Mouse (Mus musculus) embryonic facial prominence, embryonic 15.5 days (tissue): ENCODE measurements around the gene Kif3b. TPM values are rescaled to one million over a fixed set of nuclear protein-coding genes. Genes with fewer than 3 reads are reported as not detected.

Experiments
- ATAC-seq: fragments of 200-750 bp; cut with Nextera tagmentation; 2 replicates; pipeline ENCODE4 v1.8.0; 2017; ENCODE audit warnings: low read depth, moderate TSS enrichment; ENCODE audit not compliant: insufficient number of reproducible peaks, low FRiP score, low TSS enrichment
- H3K27ac ChIP-seq: fragments of 300-500 bp; sonication (generic); replicated peaks from 2 replicates; pipeline ENCODE4 v1.5.1; 2015; ENCODE audit warnings: mild to moderate bottlenecking, inconsistent platforms
- H3K27me3 ChIP-seq: fragments of 300-500 bp; sonication (generic); 2 replicates; pipeline ENCODE4 v1.6.1; 2015; ENCODE audit warnings: inconsistent platforms
- H3K36me3 ChIP-seq: fragments of 300-500 bp; sonication (generic); 2 replicates; pipeline ENCODE4 v1.6.1; 2015; ENCODE audit warnings: mild to moderate bottlenecking, inconsistent platforms
- H3K4me1 ChIP-seq: fragments of 300-500 bp; sonication (generic); 2 replicates; pipeline ENCODE4 v1.6.1; 2015; ENCODE audit warnings: inconsistent platforms
- H3K4me2 ChIP-seq: fragments of 300-500 bp; sonication (generic); replicated peaks from 2 replicates; pipeline ENCODE4 v1.6.1; 2015; ENCODE audit warnings: mild to moderate bottlenecking, inconsistent platforms
- H3K4me3 ChIP-seq: fragments of 300-500 bp; sonication (generic); replicated peaks from 2 replicates; pipeline ENCODE4 v1.5.1; 2015; ENCODE audit warnings: mild to moderate bottlenecking, inconsistent platforms
- H3K9ac ChIP-seq: fragments of 300-500 bp; sonication (generic); 2 replicates; pipeline ENCODE4 v1.6.1; 2015; ENCODE audit warnings: inconsistent platforms
- H3K9me3 ChIP-seq: fragments of 300-500 bp; sonication (generic); replicated peaks from 2 replicates; pipeline ENCODE4 v1.6.1; 2016; ENCODE audit warnings: inconsistent platforms
- WGBS: fragments of 180-500 bp; shearing (Covaris S2); methylation state at CpG from one replicate; pipeline ENCODE4 v1.1.7; 2015; 5-methylcytosine and 5-hydroxymethylcytosine counted together
- polyA plus RNA-seq: library from polyadenylated mRNA; unstranded; fragments of >200 nt; fragmentation: Nextera tagmentation; extraction: Ambion mirVana; gene quantifications from 2 replicates; pipeline ENCODE4 v1.2.1, GENCODE M21; 2015

The Kif3b gene
- polyA plus RNA-seq, 1 experiment from 2014 or later, result 9.0 TPM

- WGBS, result 68% methylated on average over 4 of the region's 4 CpGs
- Histone ChIP-seq H3K27me3 (no peaks in the 10 kb centered on the region), H3K4me2 (no peak overlapping the region), H3K36me3 (no peaks in the 10 kb centered on the region), H3K4me1 (no peaks in the 10 kb centered on the region), H3K9me3 (no peaks in the 10 kb centered on the region), H3K9ac (no peak overlapping the region), H3K4me3 (no peak overlapping the region), H3K27ac (no peak overlapping the region)
- ATAC-seq, result no peak
Measured at GRCm38 (mm10) chr2:153298863-153299262, 7.7 kb downstream of the Kif3b start.

- Histone ChIP-seq H3K9ac (no peak overlapping the region), H3K36me3 (no peaks in the 10 kb centered on the region), H3K4me1 (no peaks in the 10 kb centered on the region), H3K9me3 (no peaks in the 10 kb centered on the region), H3K4me3 (no peak overlapping the region), H3K4me2 (no peak overlapping the region), H3K27me3 (no peaks in the 10 kb centered on the region), H3K27ac (no peak overlapping the region)
- no peak for ATAC-seq
- WGBS, result 87% methylated on average over 5 of the region's 5 CpGs
Measured at GRCm38 (mm10) chr2:153301123-153301522, 9.9 kb downstream of the Kif3b start.

- H3K9me3 ChIP-seq, result no peaks in the 10 kb centered on the region
- H3K27ac ChIP-seq, result no peak overlapping the region
- no peak overlapping the region for H3K9ac ChIP-seq
- H3K36me3 ChIP-seq, result no peaks in the 10 kb centered on the region
- no peaks in the 10 kb centered on the region for H3K27me3 ChIP-seq
- no peak for ATAC-seq
- 85% methylated on average over 6 of the region's 6 CpGs for WGBS
- H3K4me2 ChIP-seq, result no peak overlapping the region
- no peak overlapping the region for H3K4me3 ChIP-seq
- H3K4me1 ChIP-seq, result no peaks in the 10 kb centered on the region
Measured at GRCm38 (mm10) chr2:153305240-153305639, 14.0 kb downstream of the Kif3b start.

DNA sequence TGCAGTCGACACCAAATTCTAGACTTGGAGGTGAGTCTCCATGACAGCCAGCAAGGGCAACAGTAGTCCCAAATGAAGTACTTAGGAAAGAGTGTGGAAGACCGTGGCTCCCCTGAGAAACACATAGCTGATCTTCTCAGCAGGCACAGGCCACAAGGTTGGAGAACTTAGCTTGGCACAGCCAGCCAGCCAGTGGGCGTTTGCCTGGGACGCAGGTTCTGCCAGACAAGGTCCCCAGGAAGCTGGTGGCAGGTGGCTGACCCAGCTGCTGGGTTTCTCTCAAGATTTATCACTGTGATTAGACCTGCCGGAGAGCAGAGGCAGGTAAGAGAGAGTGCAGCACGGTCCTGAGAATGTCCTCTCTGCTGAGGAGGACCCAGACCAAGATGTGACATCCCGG lies 17.4 kb downstream of the Kif3b start:
- H3K4me2 ChIP-seq, result no peak overlapping the region
- H3K27ac ChIP-seq, result no peak overlapping the region
- H3K36me3 ChIP-seq, result no peaks in the 10 kb centered on the region
- no peak for ATAC-seq
- H3K9ac ChIP-seq, result no peak overlapping the region
- no peaks in the 10 kb centered on the region for H3K9me3 ChIP-seq
- no peaks in the 10 kb centered on the region for H3K4me1 ChIP-seq
- no peak overlapping the region for H3K4me3 ChIP-seq
- WGBS, result 83% methylated on average over 7 of the region's 7 CpGs
- no peaks in the 10 kb centered on the region for H3K27me3 ChIP-seq

- 66% methylated on average over 8 of the region's 8 CpGs for WGBS
- H3K9me3 ChIP-seq, result no peaks in the 10 kb centered on the region
- H3K4me2 ChIP-seq, result no peak overlapping the region
- no peak overlapping the region for H3K9ac ChIP-seq
- no peak for ATAC-seq
- no peaks in the 10 kb centered on the region for H3K27me3 ChIP-seq
- no peaks in the 10 kb centered on the region for H3K4me1 ChIP-seq
- H3K4me3 ChIP-seq, result no peak overlapping the region
- H3K36me3 ChIP-seq, result no peaks in the 10 kb centered on the region
- no peak overlapping the region for H3K27ac ChIP-seq
Measured at GRCm38 (mm10) chr2:153309106-153309505, 17.9 kb downstream of the Kif3b start.

GRCm38 (mm10) chr2:153310228-153310627 lies 19.0 kb downstream of the Kif3b start:
- ATAC-seq, result no peak
- H3K9ac ChIP-seq, result no peak overlapping the region
- no peak overlapping the region for H3K4me2 ChIP-seq
- 80% methylated on average over 6 of the region's 6 CpGs for WGBS
- H3K9me3 ChIP-seq, result no peaks in the 10 kb centered on the region
- no peaks in the 10 kb centered on the region for H3K27me3 ChIP-seq
- no peaks in the 10 kb centered on the region for H3K4me1 ChIP-seq
- H3K27ac ChIP-seq, result no peak overlapping the region
- H3K36me3 ChIP-seq, result no peaks in the 10 kb centered on the region
- H3K4me3 ChIP-seq, result no peak overlapping the region

DNA sequence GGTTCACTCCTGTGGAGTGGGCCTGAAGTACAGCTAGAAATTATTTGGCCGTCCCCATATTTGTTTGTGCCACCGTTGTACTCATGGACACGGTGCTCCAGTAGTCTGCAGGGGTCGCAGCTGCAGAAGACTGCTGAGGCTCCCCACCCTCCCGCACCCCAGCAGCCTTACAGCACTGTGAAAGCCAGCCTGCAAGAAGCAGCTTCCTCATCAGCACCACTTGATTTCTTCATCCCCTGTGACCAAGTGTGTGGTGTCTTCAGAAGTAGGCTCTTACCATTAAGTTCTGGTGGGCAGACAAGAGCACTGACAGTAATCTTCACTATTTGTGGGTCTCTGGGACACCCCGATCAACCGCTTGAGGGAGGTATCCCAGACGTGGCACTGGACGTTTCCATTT lies 21.7 kb downstream of the Kif3b start:
- ATAC-seq, result no peak
- 87% methylated on average over 9 of the region's 9 CpGs for WGBS
- H3K4me2 ChIP-seq, result no peak overlapping the region
- no peak overlapping the region for H3K27ac ChIP-seq
- no peaks in the 10 kb centered on the region for H3K27me3 ChIP-seq
- no peak overlapping the region for H3K9ac ChIP-seq
- no peaks in the 10 kb centered on the region for H3K9me3 ChIP-seq
- H3K4me3 ChIP-seq, result no peak overlapping the region
- peaks cover 19% of the 10 kb centered on the region for H3K36me3 ChIP-seq
- no peaks in the 10 kb centered on the region for H3K4me1 ChIP-seq

DNA sequence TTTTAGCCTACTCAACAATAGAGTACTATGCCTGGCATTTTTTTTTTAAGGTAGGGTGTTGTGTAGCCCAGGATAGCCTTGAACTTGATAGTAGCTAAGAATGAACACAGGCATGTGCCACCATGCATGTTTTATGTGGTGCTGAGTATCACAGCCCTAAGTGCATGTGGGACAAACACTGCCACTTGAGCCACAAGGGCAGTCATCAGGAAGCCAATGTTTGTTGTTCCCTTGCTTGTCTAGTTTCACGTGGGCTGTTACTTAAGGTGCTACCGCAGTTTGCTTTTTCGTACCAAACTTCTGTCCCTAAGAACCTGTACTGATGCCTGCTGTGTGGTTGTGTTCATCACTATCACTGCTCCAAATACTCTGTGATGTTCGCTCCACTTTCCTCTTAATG lies 27.2 kb downstream of the Kif3b start:
- Histone ChIP-seq H3K4me3 (no peak overlapping the region), H3K36me3 (peaks cover 50% of the 10 kb centered on the region)
- 90% methylated on average over 4 of the region's 4 CpGs for WGBS

DNA sequence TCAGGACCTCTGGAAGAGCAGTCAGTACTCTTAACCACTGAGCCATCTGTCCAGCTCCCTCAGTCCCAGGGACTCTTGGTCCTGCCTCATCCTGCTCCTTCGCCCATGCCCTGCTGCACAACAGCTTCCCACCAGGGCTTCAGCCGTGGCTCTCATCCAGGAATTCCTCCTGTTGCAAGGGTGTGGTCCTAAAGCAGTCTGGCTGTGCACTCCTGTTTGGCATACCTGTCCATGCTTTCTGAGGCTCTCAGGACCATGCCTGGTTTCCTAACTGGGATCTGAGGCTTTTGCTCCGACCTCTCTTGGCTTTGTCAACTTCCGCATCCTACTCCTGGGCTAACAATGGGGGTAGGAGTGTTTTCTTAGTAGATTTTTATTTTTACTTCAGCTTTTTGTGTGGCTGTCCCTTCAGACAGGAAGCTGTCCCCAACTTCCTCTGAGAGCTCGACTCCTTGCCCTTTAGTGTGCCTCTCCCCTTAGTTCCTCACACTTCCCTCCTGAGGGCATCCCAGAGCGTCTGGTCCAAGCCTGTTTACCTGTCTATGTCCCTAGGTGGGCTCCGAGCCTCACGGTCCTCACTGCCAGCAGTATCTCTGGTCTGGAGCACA lies 27.9 kb downstream of the Kif3b start:
- Histone ChIP-seq H3K27ac (no peak overlapping the region), H3K27me3 (no peaks in the 10 kb centered on the region), H3K4me2 (no peak overlapping the region), H3K4me3 (no peak overlapping the region), H3K9me3 (no peaks in the 10 kb centered on the region), H3K4me1 (no peaks in the 10 kb centered on the region), H3K36me3 (peaks cover 58% of the 10 kb centered on the region), H3K9ac (no peak overlapping the region)
- no peak for ATAC-seq
- WGBS, result 69% methylated on average over 8 of the region's 8 CpGs

More for the DNA sequence above, 27.2 kb downstream of the Kif3b start:
- Histone ChIP-seq H3K27ac (no peak overlapping the region), H3K27me3 (no peaks in the 10 kb centered on the region), H3K4me1 (no peaks in the 10 kb centered on the region), H3K9ac (no peak overlapping the region), H3K9me3 (no peaks in the 10 kb centered on the region), H3K4me2 (no peak overlapping the region)
- ATAC-seq, result no peak

DNA sequence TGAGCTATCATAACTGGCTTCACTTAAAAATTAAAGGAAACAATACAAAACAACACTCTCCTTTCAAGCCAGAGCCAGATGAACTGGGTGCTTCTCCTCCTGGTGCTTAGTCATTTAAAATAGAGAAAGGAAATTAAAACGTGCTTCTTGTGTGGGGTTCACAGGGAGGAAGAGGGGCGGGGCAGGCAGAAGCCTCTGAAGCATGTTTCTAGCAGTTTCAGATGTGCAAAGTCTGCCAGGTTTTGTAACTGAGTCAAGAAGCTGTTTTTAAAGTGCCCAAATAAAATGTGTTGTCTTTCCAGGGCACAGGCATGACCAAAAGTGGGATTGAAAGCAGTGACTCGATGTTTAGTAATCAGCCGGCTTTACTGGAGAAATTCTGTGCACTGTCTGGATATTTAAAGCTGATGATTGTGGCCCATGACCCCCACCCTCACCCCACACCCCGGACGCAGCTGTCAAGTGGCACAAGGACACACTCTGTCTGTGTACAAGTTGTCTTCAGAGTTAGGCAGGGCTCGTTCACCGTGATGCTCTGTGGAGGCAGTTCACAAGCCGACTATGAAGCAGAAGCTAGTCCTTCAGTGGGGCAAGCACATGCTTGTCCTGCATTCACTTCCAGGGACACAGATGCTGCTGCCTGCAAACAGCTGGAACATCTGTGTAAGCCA lies 34.6 kb downstream of the Kif3b start:
- ATAC-seq, result no peak
- Histone ChIP-seq H3K9ac (no peak overlapping the region), H3K27ac (no peak overlapping the region; the same call in 1 of the 2 replicates), H3K4me3 (no peak overlapping the region), H3K9me3 (no peaks in the 10 kb centered on the region), H3K36me3 (peaks cover 62% of the 10 kb centered on the region), H3K4me2 (no peak overlapping the region), H3K4me1 (no peaks in the 10 kb centered on the region), H3K27me3 (no peaks in the 10 kb centered on the region)
- 65% methylated on average over 9 of the region's 9 CpGs for WGBS

DNA sequence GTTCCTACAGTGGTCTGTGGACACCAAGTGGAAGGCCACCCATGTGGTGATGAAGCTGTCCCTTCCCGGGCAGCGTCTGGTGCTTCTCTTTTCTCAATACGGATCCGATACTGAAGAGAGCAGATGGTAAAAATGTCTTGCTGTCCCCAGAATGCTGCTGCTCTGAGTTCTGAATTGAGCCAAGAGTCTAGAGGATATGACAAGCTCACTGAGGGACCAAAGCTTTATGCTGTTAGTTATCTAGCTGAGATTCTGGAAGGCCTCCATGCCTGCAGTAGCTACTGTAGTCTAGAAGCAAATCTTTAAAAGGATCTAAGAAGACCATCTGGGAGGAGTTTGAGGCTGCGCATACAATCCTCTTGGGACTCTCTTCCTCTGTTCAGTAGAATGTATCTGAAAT lies 41.1 kb downstream of the Kif3b start:
- Histone ChIP-seq H3K4me2 (no peak overlapping the region), H3K9ac (no peak overlapping the region), H3K9me3 (no peaks in the 10 kb centered on the region), H3K27ac (no peak overlapping the region), H3K27me3 (no peaks in the 10 kb centered on the region), H3K36me3 (peaks cover 47% of the 10 kb centered on the region), H3K4me1 (no peaks in the 10 kb centered on the region), H3K4me3 (no peak overlapping the region)
- ATAC-seq, result no peak
- 93% methylated on average over 5 of the region's 5 CpGs for WGBS

DNA sequence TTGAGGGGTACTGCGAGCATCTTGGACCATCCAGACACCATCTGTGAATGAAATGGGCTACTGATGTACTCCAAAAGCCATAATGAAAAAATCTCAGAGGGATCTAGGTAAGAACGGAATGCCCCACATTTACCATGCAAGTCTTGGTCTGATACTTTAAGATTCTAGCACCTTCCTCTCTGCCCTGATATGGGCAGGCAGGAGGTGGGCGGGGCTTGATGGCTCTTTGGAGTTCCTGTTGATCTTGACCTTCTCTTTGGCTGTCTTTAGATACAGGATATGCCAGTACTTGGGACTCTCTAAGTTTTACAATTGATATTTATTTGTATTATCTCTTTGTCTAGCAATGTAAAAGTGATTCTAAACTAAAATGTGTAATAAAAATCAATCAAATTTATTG lies 41.8 kb downstream of the Kif3b start:
- Histone ChIP-seq H3K27me3 (no peaks in the 10 kb centered on the region), H3K36me3 (peaks cover 46% of the 10 kb centered on the region), H3K4me3 (no peak overlapping the region), H3K9ac (no peak overlapping the region), H3K4me2 (no peak overlapping the region), H3K27ac (no peak overlapping the region), H3K9me3 (no peaks in the 10 kb centered on the region), H3K4me1 (no peaks in the 10 kb centered on the region)
- 91% methylated on average over 3 of the region's 3 CpGs for WGBS
- ATAC-seq, result no peak
